25 mouse cellular contexts compared by ENCODE assay signal in the genomic region with DNA sequence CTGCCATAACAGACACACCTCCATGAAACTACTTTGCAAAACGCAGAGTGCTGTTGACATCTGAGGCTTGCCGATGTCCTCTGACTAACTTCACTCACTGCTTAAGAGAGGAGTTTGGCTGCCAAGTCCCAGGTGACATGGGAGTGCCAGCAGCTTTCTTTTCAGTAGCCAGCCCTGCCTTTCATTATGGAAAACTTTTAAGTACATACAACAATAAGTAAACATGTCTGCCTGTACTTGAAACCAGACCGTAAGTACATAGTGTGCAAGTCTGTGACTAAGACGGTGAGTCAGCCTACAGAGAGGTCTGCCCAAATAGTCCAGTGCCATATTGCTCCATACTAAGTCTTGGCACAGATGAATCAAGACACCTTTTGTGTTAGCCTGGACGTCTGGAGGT. TPM values are rescaled to one million over a fixed set of nuclear protein-coding genes. Genes with fewer than 3 reads are reported as not detected.
DNase-seq lines count a peak whose midpoint lies in the region; ATAC-seq lines count a peak whose summit lies in the region.
"Had no signal": no experiment of that assay in that cellular context is flagged by ENCODE, and none has a peak within 500 bp of the region (broad histone marks: within the 10 kb centered on the region; RNA-seq: fewer than 3 reads in every experiment).

No protein-coding gene starts in this region.

- H3K27me3 ChIP-seq in stomach, embryonic 15.5 days (replicated peaks): no peaks in the 10 kb centered on the region
- H3K27me3 ChIP-seq in midbrain, embryonic 14.5 days (ENCODE audit: control insufficient read depth, insufficient read depth, low read length): no peaks in the 10 kb centered on the region
- no peaks in the 10 kb centered on the region for H3K27me3 ChIP-seq in forebrain, embryonic 12.5 days
- no peaks in the 10 kb centered on the region for H3K27me3 ChIP-seq in forebrain, embryonic 16.5 days (replicated peaks; ENCODE audit: control insufficient read depth, insufficient read depth, low read length)
- H3K27me3 ChIP-seq: embryonic facial prominence, embryonic 15.5 days; midbrain, embryonic 13.5 days had no signal

- no peaks in the 10 kb centered on the region for H3K36me3 ChIP-seq in stomach, embryonic 15.5 days
- H3K36me3 ChIP-seq in midbrain, embryonic 14.5 days (ENCODE audit: control insufficient read depth, insufficient read depth, low read length): no peaks in the 10 kb centered on the region
- no peaks in the 10 kb centered on the region for H3K36me3 ChIP-seq in forebrain, embryonic 12.5 days (replicated peaks)
- no peaks in the 10 kb centered on the region for H3K36me3 ChIP-seq in forebrain, embryonic 16.5 days (ENCODE audit: control insufficient read depth, insufficient read depth)
- H3K36me3 ChIP-seq: embryonic facial prominence, embryonic 15.5 days; limb, embryonic 10.5 days; midbrain, embryonic 13.5 days had no signal

- ATAC-seq in stomach, embryonic 15.5 days (ENCODE audit: insufficient read depth, low FRiP score, low read depth): peak; percentile 78
- ATAC-seq in midbrain, embryonic 14.5 days (ENCODE audit: low FRiP score, low TSS enrichment): no peak
- ATAC-seq in forebrain, embryonic 12.5 days (ENCODE audit: low FRiP score): no peak
- no peak for ATAC-seq in forebrain, embryonic 16.5 days
- ATAC-seq: midbrain, embryonic 13.5 days had no signal

- no peak overlapping the region for H3K9ac ChIP-seq in stomach, embryonic 15.5 days
- no peak overlapping the region for H3K9ac ChIP-seq in midbrain, embryonic 14.5 days (replicated peaks; ENCODE audit: low read length)
- H3K9ac ChIP-seq in forebrain, embryonic 12.5 days: no peak overlapping the region
- H3K9ac ChIP-seq in forebrain, embryonic 16.5 days (replicated peaks; ENCODE audit: low read depth, low read length): no peak overlapping the region
- H3K9ac ChIP-seq: embryonic facial prominence, embryonic 15.5 days; hindbrain, embryonic 14.5 days; midbrain, embryonic 13.5 days had no signal

- no peak overlapping the region for H3K27ac ChIP-seq in stomach, embryonic 15.5 days
- no peak overlapping the region for H3K27ac ChIP-seq in midbrain, embryonic 14.5 days (replicated peaks; ENCODE audit: low read depth, low read length)
- no peak overlapping the region for H3K27ac ChIP-seq in forebrain, embryonic 12.5 days
- H3K27ac ChIP-seq in forebrain, embryonic 16.5 days (ENCODE audit: low read length): no peak overlapping the region
- H3K27ac ChIP-seq: embryonic facial prominence, embryonic 15.5 days; hindbrain, embryonic 14.5 days; limb, embryonic 10.5 days; midbrain, embryonic 13.5 days had no signal

- H3K4me3 ChIP-seq in stomach, embryonic 15.5 days (replicated peaks): no peak overlapping the region
- no peak overlapping the region for H3K4me3 ChIP-seq in midbrain, embryonic 14.5 days (replicated peaks; ENCODE audit: low read depth, low read length)
- no peak overlapping the region for H3K4me3 ChIP-seq in forebrain, embryonic 12.5 days (replicated peaks)
- H3K4me3 ChIP-seq in forebrain, embryonic 16.5 days (replicated peaks; ENCODE audit: low read length): no peak overlapping the region
- H3K4me3 ChIP-seq: embryonic facial prominence, embryonic 15.5 days; limb, embryonic 10.5 days; midbrain, embryonic 13.5 days had no signal

- H3K4me1 ChIP-seq in stomach, embryonic 15.5 days: no peaks in the 10 kb centered on the region
- no peaks in the 10 kb centered on the region for H3K4me1 ChIP-seq in midbrain, embryonic 14.5 days (ENCODE audit: control insufficient read depth, insufficient read depth, low read length)
- no peaks in the 10 kb centered on the region for H3K4me1 ChIP-seq in forebrain, embryonic 12.5 days
- H3K4me1 ChIP-seq in forebrain, embryonic 16.5 days (replicated peaks; ENCODE audit: control insufficient read depth, insufficient read depth, low read length): no peaks in the 10 kb centered on the region
- H3K4me1 ChIP-seq: embryonic facial prominence, embryonic 15.5 days; limb, embryonic 10.5 days; midbrain, embryonic 13.5 days had no signal

- WGBS in stomach, embryonic 15.5 days: 67% methylated on average over 5 of the region's 5 CpGs
- whole genome bisulfite sequencing in midbrain, embryonic 14.5 days: 86% methylated on average over 5 of the region's 5 CpGs
- WGBS in forebrain, embryonic 12.5 days: 86% methylated on average over 5 of the region's 5 CpGs
- WGBS in forebrain, embryonic 16.5 days: 84% methylated on average over 5 of the region's 5 CpGs

- no peak overlapping the region for H3K4me2 ChIP-seq in stomach, embryonic 15.5 days
- no peak overlapping the region for H3K4me2 ChIP-seq in midbrain, embryonic 14.5 days (ENCODE audit: low read length)
- no peak overlapping the region for H3K4me2 ChIP-seq in forebrain, embryonic 12.5 days
- H3K4me2 ChIP-seq in forebrain, embryonic 16.5 days (ENCODE audit: low read length): no peak overlapping the region
- H3K4me2 ChIP-seq: embryonic facial prominence, embryonic 15.5 days; hindbrain, embryonic 14.5 days; liver, embryonic 11.5 days; midbrain, embryonic 13.5 days had no signal

- no peaks in the 10 kb centered on the region for H3K9me3 ChIP-seq in stomach, embryonic 15.5 days
- no peaks in the 10 kb centered on the region for H3K9me3 ChIP-seq in midbrain, embryonic 14.5 days (ENCODE audit: control insufficient read depth, low read length)
- H3K9me3 ChIP-seq in forebrain, embryonic 12.5 days: no peaks in the 10 kb centered on the region
- H3K9me3 ChIP-seq in forebrain, embryonic 16.5 days (ENCODE audit: control insufficient read depth, low read length): no peaks in the 10 kb centered on the region
- H3K9me3 ChIP-seq: embryonic facial prominence, embryonic 15.5 days had no signal

- peak; percentile 28 for DNase-seq in 416B (ENCODE audit: low read depth)
- DNase-seq in gonadal fat pad, adult 2 months (ENCODE audit: low read depth): peak; percentile 87
- DNase-seq in lung, postnatal 10 days: peak; percentile 41
- DNase-seq in right cerebral cortex, postnatal 10 days (ENCODE audit: low spot score in 2 of 2): no peak
- DNase-seq in midbrain, embryonic 14.5 days: no peak
- DNase-seq: adrenal gland, adult 8-10 months; cerebellum, postnatal 36 days; gastrocnemius, postnatal 10 days; heart, adult 18-20 months; heart, postnatal 36 days; kidney, adult 8-10 months; kidney, postnatal 25 days; retina, postnatal 1 day; thymus, adult 18-20 months had no signal

RNA-seq across cellular contexts. Expression of a gene that starts 46.7 kb away (rescaled TPM):
- polyA plus RNA-seq in gonadal fat pad, adult 2 months (2012; rRNA removed): not detected in 2 replicates
- polyA plus RNA-seq in stomach, embryonic 15.5 days (2015; fragmentation: Nextera tagmentation; extraction: Ambion mirVana): not detected in 2 replicates
- 0.36 TPM in 1 of 2 replicates, not detected in the other for polyA plus RNA-seq in midbrain, embryonic 14.5 days (2014; fragmentation: Nextera tagmentation; extraction: Ambion mirVana)
- not detected in 2 replicates for polyA plus RNA-seq in forebrain, embryonic 12.5 days (2016; fragmentation: Nextera tagmentation; extraction: Ambion mirVana)
- polyA plus RNA-seq in forebrain, embryonic 16.5 days (2015; fragmentation: Nextera tagmentation; extraction: Ambion mirVana): not detected in 2 replicates
- polyA plus RNA-seq: embryonic facial prominence, embryonic 15.5 days; forebrain, embryonic 11.5 days; heart, embryonic 14.5 days; hindbrain, embryonic 14.5 days; intestine, embryonic 14.5 days; limb, embryonic 10.5 days; liver, embryonic 11.5 days; midbrain, embryonic 13.5 days had no signal

Comparison
In these comparisons a context has a peak if more than half of its experiments do, and no peak if none do; other contexts are left out.
1. DNase-seq: peak in 416B (single experiment), gonadal fat pad, adult 2 months (single experiment) and lung, postnatal 10 days (single experiment); none in right cerebral cortex, postnatal 10 days (0 of 2) and midbrain, embryonic 14.5 days (single experiment).